Mouse (Mus musculus): Measurements from ENCODE around the gene Gm21488. TPM values are rescaled to one million over a fixed set of nuclear protein-coding genes. Genes with fewer than 3 reads are reported as not detected.

Gene Gm21488
- 5.3 TPM for polyA plus RNA-seq (2014; fragmentation: Illumina TruSeq; extraction: RNeasy Lipid Tissue Mini Kit (QIAGEN cat#74804); ENCODE audit: low read depth, low replicate concordance)

GRCm38 (mm10) chrY:27521820-27522219 is at the start of gene Gm21488:
TSS of gene Gm21488 (minus strand) at chrY:27521920.

Data from testis, adult 10 weeks (tissue).